Mouse (Mus musculus) heart, embryonic 14.5 days (tissue): ENCODE measurements around the gene Vmn2r9. TPM values are rescaled to one million over a fixed set of nuclear protein-coding genes. Genes with fewer than 3 reads are reported as not detected.
"Not testable (repeated sequence)": the region's sequence is repeated elsewhere in the genome, so short reads cannot be mapped to it uniquely, and the experiment has no call there.

Experiments used
- ATAC-seq: fragments of 200-750 bp; cut with Nextera tagmentation; 2 replicates; pipeline ENCODE4 v1.8.0; 2017; ENCODE audit warnings: low read depth, moderate TSS enrichment; ENCODE audit not compliant: insufficient number of reproducible peaks, insufficient read depth, low FRiP score
- H3K27ac ChIP-seq, 2 experiments: fragments of 200-500 bp in 1 of 2; fragments of 300-500 bp in 1 of 2; sonication (generic) in 1 of 2; replicated peaks in 1 of 2; 2 replicates each; pipeline ENCODE4 v1.5.1; 2012 to 2014; ENCODE audit warnings: low read depth in 2 of 2, low read length in 2 of 2, control low read depth in 1 of 2, mild to moderate bottlenecking in 1 of 2, mixed read lengths in 1 of 2; ENCODE audit not compliant: control insufficient read depth in 1 of 2, insufficient read depth in 1 of 2
- H3K27me3 ChIP-seq: fragments of 300-500 bp; sonication (generic); 2 replicates; pipeline ENCODE4 v1.6.1; 2014; ENCODE audit warnings: mild to moderate bottlenecking, low read length, control low read depth; ENCODE audit not compliant: control insufficient read depth, insufficient read depth
- H3K36me3 ChIP-seq: fragments of 300-500 bp; sonication (generic); 2 replicates; pipeline ENCODE4 v1.6.1; 2014; ENCODE audit warnings: mild to moderate bottlenecking, control low read depth, low read length, mixed read lengths; ENCODE audit not compliant: control insufficient read depth, insufficient read depth
- H3K4me1 ChIP-seq, 2 experiments: fragments of 200-500 bp in 1 of 2; fragments of 300-500 bp in 1 of 2; sonication (generic) in 1 of 2; 2 replicates each; pipeline ENCODE4 v1.6.1; 2012 to 2014; ENCODE audit warnings: low read length in 2 of 2, control low read depth in 1 of 2, mixed read lengths in 1 of 2; ENCODE audit not compliant: control insufficient read depth in 2 of 2, insufficient read depth in 2 of 2
- H3K4me2 ChIP-seq: fragments of 300-500 bp; sonication (generic); 2 replicates; pipeline ENCODE4 v1.6.1; 2014; ENCODE audit warnings: mild to moderate bottlenecking, low read length
- H3K4me3 ChIP-seq, 2 experiments: fragments of 200-500 bp in 1 of 2; fragments of 300-500 bp in 1 of 2; sonication (generic) in 1 of 2; 2 replicates each; pipeline ENCODE4 v1.5.1; 2012 to 2014; ENCODE audit warnings: low read length in 2 of 2, mild to moderate bottlenecking in 2 of 2, control low read depth in 1 of 2, low read depth in 1 of 2, moderate library complexity in 1 of 2; ENCODE audit not compliant: control insufficient read depth in 1 of 2, insufficient read depth in 1 of 2
- H3K9ac ChIP-seq: fragments of 300-500 bp; sonication (generic); 2 replicates; pipeline ENCODE4 v1.6.1; 2014; ENCODE audit warnings: mild to moderate bottlenecking, low read length
- H3K9me3 ChIP-seq: fragments of 300-500 bp; sonication (generic); 2 replicates; pipeline ENCODE4 v1.6.1; 2016; ENCODE audit warnings: low read length, control low read depth; ENCODE audit not compliant: control insufficient read depth
- WGBS: fragments of 180-500 bp; shearing (Covaris S2); extraction: QIAGEN DNeasy Blood & Tissue Kit; methylation state at CpG from one replicate; pipeline ENCODE4 v1.1.7; 2014; 5-methylcytosine and 5-hydroxymethylcytosine counted together
- polyA plus RNA-seq: library from polyadenylated mRNA; unstranded; fragments of >200 nt; fragmentation: Nextera tagmentation; extraction: Ambion mirVana; gene quantifications from 2 replicates; pipeline ENCODE4 v1.2.1, GENCODE M21; 2014

Vmn2r9 gene
- polyA plus RNA-seq = not detected in 2 replicates

- H3K27me3 ChIP-seq, H3K4me1 ChIP-seq, ATAC-seq, H3K36me3 ChIP-seq, H3K9me3 ChIP-seq, H3K4me3 ChIP-seq, H3K4me2 ChIP-seq, H3K9ac ChIP-seq, H3K27ac ChIP-seq: not testable (repeated sequence)
- 36% methylated on average over 1 of the region's 1 CpGs for WGBS
Measured at GRCm38 (mm10) chr5:108852501-108852900, at the start of gene Vmn2r9. TSS of gene Vmn2r9 (minus strand) at chr5:108852601.

- H3K4me2 ChIP-seq, H3K27ac ChIP-seq, H3K27me3 ChIP-seq, H3K9ac ChIP-seq, H3K4me1 ChIP-seq, H3K4me3 ChIP-seq, H3K9me3 ChIP-seq, H3K36me3 ChIP-seq, ATAC-seq: not testable (repeated sequence)
- 6% methylated on average over 1 of the region's 1 CpGs for WGBS
Measured at GRCm38 (mm10) chr5:108866746-108867145, 14.3 kb upstream of the Vmn2r9 start.

- H3K9ac ChIP-seq = no peak overlapping the region
- H3K4me2 ChIP-seq = no peak overlapping the region
- no peaks in the 10 kb centered on the region for H3K9me3 ChIP-seq
- H3K27ac ChIP-seq = no peak overlapping the region
- no peaks in the 10 kb centered on the region for H3K36me3 ChIP-seq
- no peaks in the 10 kb centered on the region for H3K27me3 ChIP-seq
- no peak overlapping the region for H3K4me3 ChIP-seq
- ATAC-seq = no peak
- no peaks in the 10 kb centered on the region for H3K4me1 ChIP-seq
- 33% methylated on average over 1 of the region's 1 CpGs for WGBS
Measured at GRCm38 (mm10) chr5:108849466-108849865, 2.9 kb downstream of the Vmn2r9 start.

GRCm38 (mm10) chr5:108836156-108836555 is 16.2 kb downstream of the Vmn2r9 start:
- 52% methylated on average over 1 of the region's 1 CpGs for WGBS

GRCm38 (mm10) chr5:108823276-108823675 is 29.1 kb downstream of the Vmn2r9 start:
- no peak for ATAC-seq
- no peak overlapping the region for H3K4me3 ChIP-seq
- no peaks in the 10 kb centered on the region for H3K36me3 ChIP-seq
- H3K27me3 ChIP-seq = no peaks in the 10 kb centered on the region
- H3K4me2 ChIP-seq = no peak overlapping the region
- no peaks in the 10 kb centered on the region for H3K9me3 ChIP-seq
- H3K9ac ChIP-seq = no peak overlapping the region
- WGBS = 49% methylated on average over 2 of the region's 2 CpGs
- H3K27ac ChIP-seq = no peak overlapping the region
- no peaks in the 10 kb centered on the region for H3K4me1 ChIP-seq

More at GRCm38 (mm10) chr5:108836156-108836555, 16.2 kb downstream of the Vmn2r9 start:
- Histone ChIP-seq H3K4me2 (no peak overlapping the region), H3K9me3 (no peaks in the 10 kb centered on the region), H3K36me3 (no peaks in the 10 kb centered on the region), H3K9ac (no peak overlapping the region), H3K4me3 (no peak overlapping the region), H3K27me3 (no peaks in the 10 kb centered on the region), H3K27ac (no peak overlapping the region), H3K4me1 (no peaks in the 10 kb centered on the region)
- ATAC-seq = no peak

GRCm38 (mm10) chr5:108808750-108809149 is 43.7 kb downstream of the Vmn2r9 start, which contains the start of gene Vmn2r8:
TSS of gene Vmn2r8 (minus strand) at chr5:108808850.
- not testable (repeated sequence) for H3K4me3 ChIP-seq, H3K4me2 ChIP-seq, H3K36me3 ChIP-seq, ATAC-seq, H3K9me3 ChIP-seq, H3K9ac ChIP-seq, H3K27ac ChIP-seq, H3K27me3 ChIP-seq, H3K4me1 ChIP-seq
- 66% methylated on average over 2 of the region's 2 CpGs for WGBS

- no peaks in the 10 kb centered on the region for H3K27me3 ChIP-seq
- H3K9ac ChIP-seq = no peak overlapping the region
- H3K36me3 ChIP-seq = no peaks in the 10 kb centered on the region
- 26% methylated on average over 1 of the region's 1 CpGs for WGBS
- no peaks in the 10 kb centered on the region for H3K9me3 ChIP-seq
- no peak overlapping the region for H3K4me3 ChIP-seq
- no peaks in the 10 kb centered on the region for H3K4me1 ChIP-seq
- no peak overlapping the region for H3K27ac ChIP-seq
- ATAC-seq = no peak
- H3K4me2 ChIP-seq = no peak overlapping the region
Measured at GRCm38 (mm10) chr5:108803646-108804045, 48.8 kb downstream of the Vmn2r9 start.

- H3K9me3 ChIP-seq, ATAC-seq, H3K36me3 ChIP-seq, H3K4me1 ChIP-seq, H3K27me3 ChIP-seq, H3K9ac ChIP-seq, H3K4me2 ChIP-seq, H3K27ac ChIP-seq, H3K4me3 ChIP-seq: not testable (repeated sequence)
- WGBS = 61% methylated on average over 2 of the region's 2 CpGs
Measured at GRCm38 (mm10) chr5:108795263-108795662, 57.1 kb downstream of the Vmn2r9 start, which contains the start of gene Tmed11. TSS of gene Tmed11 (minus strand) at chr5:108795363.
